Mouse (Mus musculus): ENCODE data around the gene Akap3.
A peak's percentile ranks its signal among the peaks of the same experiment; 100 is the strongest.

Gene Akap3

DNA sequence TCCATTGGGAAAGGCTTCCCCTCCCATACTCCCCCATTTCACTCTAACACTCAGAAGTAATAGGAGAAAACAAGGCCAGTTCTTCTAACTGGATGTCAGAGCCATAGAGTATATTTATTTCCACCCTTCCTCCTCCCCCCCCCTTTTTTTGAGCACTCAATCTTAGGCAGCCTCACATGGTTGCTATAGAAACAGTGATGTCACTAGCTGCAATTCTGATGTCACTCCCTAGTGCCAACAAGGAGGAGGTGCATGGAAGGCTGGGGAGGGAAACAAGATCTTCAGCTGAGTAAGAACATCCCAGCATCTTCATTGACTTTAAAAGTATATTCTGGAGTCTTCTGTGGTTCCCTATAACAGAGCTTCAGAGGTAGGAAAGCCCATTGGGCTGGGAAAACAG lies at the start of gene Akap3:
Gene Akap3 (plus strand): TSS at position 218 of the 400 bp plus-strand sequence.
- DNase-seq (ENCODE audit: low read depth, low spot score): no peak

GRCm38 (mm10) chr6:126806783-126807182 lies 46.1 kb upstream of the Akap3 start:
- DNase-seq (ENCODE audit: low read depth, low spot score): no peak

DNA sequence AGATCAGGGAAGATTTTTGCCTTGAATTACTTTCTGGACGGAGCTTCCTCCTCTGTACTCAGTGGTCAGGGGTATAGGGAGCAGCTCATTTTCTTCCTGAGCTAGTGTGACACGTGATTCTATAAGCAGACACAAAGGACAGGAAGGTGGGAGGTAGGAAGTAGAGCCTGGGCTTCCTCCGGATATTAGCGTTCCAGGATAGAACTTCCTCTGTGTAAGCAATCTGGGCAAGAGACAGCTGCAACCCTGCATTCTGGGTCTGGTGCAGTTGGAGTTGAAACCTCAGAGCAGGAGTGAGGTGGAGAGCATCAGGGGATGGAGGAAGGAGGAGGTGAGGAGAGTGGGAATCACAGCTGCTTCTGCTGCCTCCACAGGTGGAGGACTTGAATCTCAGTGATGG lies 44.8 kb upstream of the Akap3 start:
- no peak for DNase-seq (ENCODE audit: low read depth, low spot score)

GRCm38 (mm10) chr6:126808561-126808960 lies 44.3 kb upstream of the Akap3 start:
- no peak for DNase-seq (ENCODE audit: low read depth, low spot score)

DNA sequence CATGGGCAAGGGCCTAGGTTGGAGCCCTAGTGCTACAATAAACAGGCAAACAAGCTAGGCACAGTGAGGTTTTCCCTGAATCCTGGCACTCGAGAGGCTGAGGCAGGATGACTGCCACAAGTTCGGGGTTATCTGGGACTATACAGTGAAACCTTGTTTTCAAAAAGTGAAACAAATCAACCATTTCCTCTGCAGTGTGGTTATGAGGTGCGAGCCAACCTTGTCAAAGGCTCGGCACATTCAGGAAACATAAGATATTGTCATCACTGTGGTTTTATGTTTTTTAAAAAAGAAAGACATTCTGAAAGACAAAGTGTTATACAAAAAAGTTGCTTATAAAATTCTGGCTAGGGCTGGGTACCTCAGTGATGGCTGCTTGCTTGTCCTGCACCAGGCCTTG lies 41.4 kb upstream of the Akap3 start:
- no peak for DNase-seq (ENCODE audit: low read depth, low spot score)

DNA sequence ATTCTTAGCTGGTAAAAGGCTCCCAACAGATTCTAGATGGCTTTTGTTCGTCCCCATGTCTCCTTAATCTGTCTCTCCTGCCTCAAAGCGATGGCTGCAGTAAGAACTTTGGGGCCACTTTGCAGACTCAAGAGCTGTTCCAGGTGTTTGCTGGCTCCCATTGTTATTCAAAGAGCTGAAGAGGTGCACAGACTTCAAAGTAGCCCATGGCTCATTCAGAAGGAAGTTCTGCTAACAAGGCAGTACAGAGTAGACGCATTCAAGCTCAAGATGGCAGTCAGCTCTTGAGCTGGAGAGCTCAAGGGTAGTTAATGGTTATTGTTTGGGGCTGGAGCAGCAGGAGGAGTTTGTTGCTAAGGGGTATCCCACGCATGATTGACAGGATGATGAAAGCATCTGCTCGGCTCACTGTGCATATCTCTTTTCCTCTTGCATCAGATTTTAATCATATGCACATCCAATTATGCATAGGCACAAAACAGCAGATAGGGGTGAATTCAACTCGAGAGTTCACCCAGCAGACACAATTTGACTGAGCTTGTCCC lies 37.6 kb upstream of the Akap3 start:
- no peak for DNase-seq (ENCODE audit: low read depth, low spot score)

DNA sequence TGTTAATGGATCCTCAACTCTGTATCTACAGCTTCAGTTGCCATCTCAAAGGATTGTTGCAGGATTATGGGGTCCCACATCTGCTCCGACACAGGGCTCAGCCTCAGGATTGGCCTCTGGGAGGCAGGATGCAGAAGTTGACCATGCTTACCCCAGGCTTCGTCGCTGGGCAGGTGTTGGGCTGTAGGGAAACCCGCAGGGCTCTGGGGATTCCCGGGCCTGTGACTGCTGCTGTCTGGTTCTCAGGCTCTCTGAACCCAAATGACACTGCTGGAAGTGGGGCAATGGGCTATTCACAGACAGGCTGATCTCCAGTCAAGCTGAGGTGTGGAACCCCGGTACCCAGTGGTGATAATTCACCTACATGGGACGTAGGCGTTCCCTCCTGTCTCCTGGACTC lies 36.6 kb upstream of the Akap3 start:
- no peak for DNase-seq (ENCODE audit: low read depth, low spot score)

GRCm38 (mm10) chr6:126823087-126823486 lies 29.8 kb upstream of the Akap3 start:
- DNase-seq (ENCODE audit: low read depth, low spot score): no peak

GRCm38 (mm10) chr6:126836628-126837027 lies 16.3 kb upstream of the Akap3 start:
- no peak for DNase-seq (ENCODE audit: low read depth, low spot score)

DNA sequence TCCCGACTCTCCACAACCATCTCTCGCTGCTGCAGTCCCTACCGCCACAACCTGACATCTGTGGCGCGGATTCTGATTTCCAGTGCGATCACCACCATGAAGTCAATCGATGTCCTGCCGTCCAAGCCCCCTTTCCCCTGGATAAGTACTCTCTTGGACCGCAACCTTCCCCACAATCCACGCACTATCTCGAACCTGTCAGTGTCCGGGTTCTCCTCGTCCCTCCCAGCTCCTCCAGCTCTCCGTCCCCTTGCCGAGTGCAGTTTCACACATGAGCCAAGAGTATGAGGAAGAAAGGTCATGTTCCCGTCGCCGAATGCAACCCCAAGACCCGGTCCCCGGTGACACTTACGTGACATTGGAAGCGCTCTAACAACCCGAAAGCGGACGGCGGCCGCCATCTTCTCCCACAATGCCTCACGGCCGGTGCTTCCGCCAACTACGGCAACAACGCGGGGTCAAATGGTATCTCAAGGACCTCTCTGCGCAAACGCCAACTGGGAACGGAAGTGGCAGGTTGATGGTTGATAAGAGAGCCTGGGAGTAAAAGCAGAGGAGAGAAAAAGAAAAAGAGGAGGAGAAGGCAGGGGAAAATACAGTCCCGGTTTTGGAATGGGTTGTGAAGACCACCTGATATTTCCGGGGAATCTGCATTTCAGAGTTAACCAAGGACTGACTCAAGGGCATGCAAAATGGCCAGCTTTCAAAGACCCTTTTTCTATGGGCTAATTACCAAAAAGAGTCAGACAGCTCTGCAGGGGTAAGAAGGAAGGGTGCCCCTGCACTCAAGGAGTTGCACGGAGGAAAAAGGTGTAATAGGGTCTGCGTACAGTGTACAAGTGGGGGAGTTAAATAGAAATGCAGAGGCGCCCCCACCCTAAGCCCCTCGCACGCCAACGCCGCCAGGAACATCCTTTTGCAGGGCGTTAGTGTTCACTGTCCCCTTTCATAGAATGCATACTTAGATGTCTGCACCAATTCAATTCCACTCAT lies 3.9 kb upstream of the Akap3 start, which contains the start of gene Ndufa9:
Gene Ndufa9 (minus strand): TSS at position 425 of the 993 bp plus-strand sequence.
- peak; percentile 82 for DNase-seq (ENCODE audit: low read depth, low spot score)

DNA sequence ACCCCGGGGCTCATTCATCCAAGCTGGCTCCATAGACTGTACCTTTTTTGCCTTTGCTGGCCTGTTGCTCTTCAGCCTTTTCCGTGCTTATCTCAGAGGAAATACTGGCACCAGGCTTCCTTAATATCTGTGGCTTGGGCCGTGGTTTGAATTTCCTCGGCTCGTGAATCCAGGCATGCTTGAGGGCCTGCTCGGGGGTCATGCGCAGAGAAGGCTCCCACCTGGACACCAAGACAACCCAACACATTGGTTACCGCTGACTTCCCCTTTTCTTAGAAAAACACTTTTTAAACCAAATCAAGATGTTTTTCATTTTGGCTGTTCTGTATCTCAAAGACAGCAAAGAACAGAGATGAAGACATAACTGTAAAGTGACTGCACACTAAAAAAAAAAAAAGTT lies 24.2 kb downstream of the Akap3 start:
- DNase-seq (ENCODE audit: low read depth, low spot score): no peak

DNA sequence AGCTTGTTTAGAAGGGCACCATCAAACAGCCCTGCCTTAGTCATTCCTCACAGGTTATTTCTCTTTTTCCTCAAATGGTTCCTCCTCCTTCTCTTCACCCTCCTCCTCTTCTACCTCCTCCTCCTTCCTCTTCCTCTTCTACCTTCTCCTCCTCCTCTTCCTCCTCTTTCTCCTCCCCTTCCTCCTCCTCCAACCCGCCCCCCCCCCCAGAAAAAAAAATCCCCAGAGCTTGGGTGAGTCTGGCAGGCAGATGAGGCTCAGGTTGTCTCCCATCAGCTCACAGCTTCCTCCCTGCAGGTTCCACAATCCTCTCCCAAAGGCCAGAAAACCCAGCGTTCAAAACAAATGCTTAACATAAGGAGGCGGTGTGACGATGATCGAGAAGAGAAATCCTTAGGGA lies 54.5 kb downstream of the Akap3 start:
- DNase-seq (ENCODE audit: low read depth, low spot score): no peak

DNA sequence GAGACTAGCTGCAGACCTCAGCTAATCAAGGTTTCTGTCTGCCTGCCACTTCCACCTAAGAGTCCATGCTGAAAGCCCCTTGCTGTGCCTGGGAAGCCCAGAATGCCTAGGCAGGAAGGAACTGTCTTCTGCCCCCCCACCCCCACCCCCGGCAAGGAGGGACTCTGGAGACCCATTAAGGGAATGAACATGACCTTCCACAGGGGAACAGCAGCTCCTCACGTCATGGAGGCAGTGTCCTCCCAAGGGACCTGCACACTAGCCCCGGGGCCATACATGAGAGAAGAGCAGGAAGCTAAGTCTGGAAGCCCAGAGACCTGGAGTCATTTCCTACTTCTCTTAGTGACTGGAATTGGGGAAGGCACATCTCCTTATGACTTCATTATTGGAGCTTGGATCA lies 55.0 kb downstream of the Akap3 start:
- no peak for DNase-seq (ENCODE audit: low read depth, low spot score)

GRCm38 (mm10) chr6:126910727-126911126 lies 57.8 kb downstream of the Akap3 start:
- no peak for DNase-seq (ENCODE audit: low read depth, low spot score)

GRCm38 (mm10) chr6:126914928-126915327 lies 62.0 kb downstream of the Akap3 start:
- no peak for DNase-seq (ENCODE audit: low read depth, low spot score)

DNA sequence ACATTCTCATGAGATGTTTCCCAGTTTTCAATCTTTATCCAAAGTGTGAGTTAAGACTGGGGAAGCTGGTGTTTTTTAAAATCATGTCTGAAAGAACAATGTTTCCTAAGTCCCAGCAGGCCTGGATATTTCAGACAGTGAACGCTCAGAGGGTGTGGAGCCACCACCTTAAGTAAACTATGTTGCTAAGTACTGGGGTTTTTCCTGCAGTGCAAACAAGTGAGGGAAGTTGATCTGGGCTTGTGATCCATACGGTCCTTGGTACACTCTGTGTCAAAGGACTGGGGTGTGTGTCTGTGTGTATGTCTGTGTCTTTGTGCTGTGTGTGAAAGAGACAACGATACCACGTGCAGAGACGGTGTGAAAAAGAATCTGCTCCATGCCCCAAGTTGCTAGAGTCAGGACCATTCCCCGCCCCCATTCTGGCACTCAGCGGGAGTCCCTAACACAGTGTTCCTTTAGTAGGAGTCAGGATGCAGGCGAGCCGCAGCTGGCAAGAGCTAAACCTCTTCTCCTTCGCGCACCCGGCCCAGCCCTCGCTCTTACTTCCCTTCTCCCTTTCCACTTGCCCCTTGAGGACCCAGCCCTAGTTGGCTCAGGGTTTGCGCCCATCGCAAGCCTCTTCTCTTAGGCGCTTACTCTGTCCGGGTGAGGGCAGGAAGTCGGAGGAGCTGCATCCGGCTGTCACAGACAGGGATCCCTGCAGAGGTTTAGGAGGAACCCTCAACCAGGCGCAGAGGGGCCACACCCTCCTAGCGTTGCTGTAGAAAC lies 68.4 kb downstream of the Akap3 start, which contains the start of gene Dyrk4:
Gene Dyrk4 (minus strand): TSS at position 729 of the 771 bp plus-strand sequence.
- no peak for DNase-seq (ENCODE audit: low read depth, low spot score)
